Mouse (Mus musculus) urinary bladder, postnatal 25 days (tissue): ENCODE results near the gene Zbed3.

ENCODE experiments used
- DNase-seq: peaks from one replicate; pipeline ENCODE4 v3.0.0; 2022; ENCODE audit warnings: low spot score

Zbed3 gene

GRCm38 (mm10) chr13:95323400-95323799 is at the start of gene Zbed3:
Gene Zbed3 (plus strand): TSS chr13:95323612.
- DNase-seq, result no peak

DNA sequence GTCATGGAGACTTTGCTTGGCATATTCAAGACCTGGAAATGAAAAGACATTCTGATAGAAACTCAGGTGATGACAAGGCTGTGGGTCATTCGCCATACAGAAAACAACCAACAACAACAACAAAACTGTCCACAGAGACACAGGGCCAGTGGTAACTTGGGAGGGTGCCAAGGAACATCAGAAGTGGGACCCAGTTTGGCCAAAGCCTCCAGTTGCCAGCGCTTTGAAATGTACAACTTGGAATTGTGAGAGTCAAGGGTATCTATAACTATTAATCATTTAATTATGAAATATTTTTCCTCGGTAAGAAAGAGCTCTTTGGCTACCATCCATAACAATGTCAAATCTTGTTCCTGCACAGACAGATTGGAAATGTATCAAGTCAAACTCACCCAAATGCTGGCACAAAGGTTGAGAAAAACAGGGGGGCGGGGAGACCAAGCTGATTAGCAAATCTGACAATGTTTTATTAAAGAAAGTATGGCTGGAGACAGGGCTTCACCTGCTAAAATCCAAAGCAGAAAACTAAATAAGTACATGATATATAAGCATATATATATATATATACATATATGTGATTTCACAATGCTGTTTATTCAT is 44.9 kb upstream of the Zbed3 start:
- DNase-seq, result no peak

DNA sequence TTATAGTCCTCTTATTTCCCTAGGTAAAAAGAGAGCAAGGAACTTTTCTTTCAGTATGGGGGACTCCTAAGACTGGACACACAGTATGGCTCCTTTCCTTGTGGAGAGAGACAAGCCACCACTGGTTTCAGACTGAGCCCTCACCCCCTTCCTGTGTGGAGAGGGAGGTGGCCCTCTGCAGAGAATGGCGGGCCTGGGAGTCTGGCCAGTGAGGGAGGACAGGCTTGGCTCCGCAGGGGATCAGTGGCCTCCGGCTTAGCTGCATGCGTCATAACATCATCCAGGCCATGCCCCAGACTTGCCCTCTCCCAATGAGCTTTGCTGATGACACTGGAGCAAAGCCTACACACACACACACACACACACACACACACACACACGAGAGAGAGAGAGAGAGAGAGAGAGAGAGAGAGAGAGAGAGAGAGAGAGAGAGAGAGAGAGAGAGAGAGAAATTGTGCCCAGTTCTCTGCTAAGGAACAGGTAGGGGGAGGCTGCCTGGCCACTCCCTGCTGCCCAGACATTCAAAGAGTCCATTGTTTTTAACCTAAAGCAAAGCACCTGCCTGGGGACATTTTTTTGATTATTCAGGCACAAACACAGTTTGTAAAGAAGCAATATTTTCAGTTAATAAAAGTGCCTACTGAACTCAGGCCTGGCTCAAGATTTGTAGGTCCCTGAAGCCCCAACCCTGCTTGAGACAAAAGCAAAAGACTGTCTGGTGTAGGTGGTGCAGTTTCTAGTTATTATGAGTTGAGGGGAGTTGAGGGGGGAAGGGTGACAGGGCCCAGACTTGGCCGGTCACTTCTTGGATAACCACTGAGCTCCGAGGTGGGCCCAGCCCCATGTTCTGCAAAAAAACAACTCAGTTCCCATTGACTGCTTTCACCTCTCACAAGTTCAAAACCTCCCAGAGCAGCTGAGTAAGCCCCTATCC is 41.4 kb upstream of the Zbed3 start:
- no peak for DNase-seq

- DNase-seq, result peak; percentile 34
Measured at GRCm38 (mm10) chr13:95286989-95287388, 36.4 kb upstream of the Zbed3 start.

DNA sequence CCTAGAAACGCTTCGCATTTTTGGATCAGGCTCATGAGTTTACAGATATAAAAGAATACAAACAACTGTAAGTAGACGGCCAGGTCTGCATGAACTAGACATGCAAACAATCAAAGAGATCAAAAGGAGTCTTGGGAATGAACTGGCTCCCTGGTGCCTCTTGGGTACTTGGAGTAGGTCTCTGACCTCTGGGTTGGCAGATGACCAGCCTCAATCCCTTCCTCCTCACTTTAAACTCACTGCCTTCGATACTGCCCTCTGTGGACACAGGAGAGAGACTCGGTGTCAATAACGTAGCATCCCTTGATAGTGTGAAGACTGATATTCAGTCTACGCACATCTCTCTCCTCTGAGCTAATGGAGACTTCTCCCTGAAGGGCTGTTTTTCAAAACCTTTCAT is 35.4 kb upstream of the Zbed3 start:
- no peak for DNase-seq

- DNase-seq, result no peak
Measured at GRCm38 (mm10) chr13:95291983-95292382, 31.4 kb upstream of the Zbed3 start.

- DNase-seq, result no peak
Measured at GRCm38 (mm10) chr13:95299956-95300355, 23.5 kb upstream of the Zbed3 start.

DNA sequence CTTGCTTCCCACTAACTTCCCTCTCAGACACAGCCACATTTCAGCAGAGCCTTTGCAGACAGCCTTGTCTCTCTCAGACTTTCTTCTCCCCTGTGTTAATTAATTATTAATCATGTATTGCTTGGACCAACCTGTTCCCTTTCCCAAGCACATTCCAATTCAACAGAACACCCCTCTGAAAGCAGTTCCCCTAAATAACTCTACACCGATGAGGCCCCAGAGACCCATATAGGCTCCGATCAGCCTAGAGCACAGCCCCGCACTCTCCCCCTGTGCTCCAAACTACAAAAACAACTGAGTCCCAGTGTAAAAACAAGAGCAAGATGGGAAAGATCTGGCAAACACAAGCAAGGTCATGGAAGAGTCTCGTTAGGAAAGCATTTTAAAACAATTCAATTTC is 16.8 kb upstream of the Zbed3 start:
- no peak for DNase-seq

GRCm38 (mm10) chr13:95307100-95307655 is 16.2 kb upstream of the Zbed3 start:
- no peak for DNase-seq

GRCm38 (mm10) chr13:95312016-95312415 is 11.4 kb upstream of the Zbed3 start:
- DNase-seq, result no peak

- no peak for DNase-seq
Measured at GRCm38 (mm10) chr13:95319153-95319552, 4.3 kb upstream of the Zbed3 start.

DNA sequence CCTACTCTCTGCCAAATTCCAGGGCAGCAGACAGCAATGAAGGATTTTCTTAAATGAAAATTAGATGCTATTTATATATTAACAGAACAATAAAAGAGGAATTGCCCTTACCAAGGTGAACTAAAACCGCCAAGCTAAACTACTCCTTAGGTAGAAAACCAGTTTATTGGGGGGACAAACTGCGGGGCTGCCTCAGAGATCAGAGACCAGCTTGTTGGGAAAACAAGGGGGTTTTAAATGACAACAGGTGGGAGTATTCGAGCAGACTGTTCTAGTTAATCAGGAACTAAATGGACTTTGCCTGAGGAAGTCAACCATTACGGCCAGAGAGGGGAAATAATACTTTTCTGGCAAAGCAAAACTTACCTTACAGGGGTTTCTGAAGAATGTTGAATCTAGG is 3.0 kb upstream of the Zbed3 start:
- DNase-seq, result no peak

DNA sequence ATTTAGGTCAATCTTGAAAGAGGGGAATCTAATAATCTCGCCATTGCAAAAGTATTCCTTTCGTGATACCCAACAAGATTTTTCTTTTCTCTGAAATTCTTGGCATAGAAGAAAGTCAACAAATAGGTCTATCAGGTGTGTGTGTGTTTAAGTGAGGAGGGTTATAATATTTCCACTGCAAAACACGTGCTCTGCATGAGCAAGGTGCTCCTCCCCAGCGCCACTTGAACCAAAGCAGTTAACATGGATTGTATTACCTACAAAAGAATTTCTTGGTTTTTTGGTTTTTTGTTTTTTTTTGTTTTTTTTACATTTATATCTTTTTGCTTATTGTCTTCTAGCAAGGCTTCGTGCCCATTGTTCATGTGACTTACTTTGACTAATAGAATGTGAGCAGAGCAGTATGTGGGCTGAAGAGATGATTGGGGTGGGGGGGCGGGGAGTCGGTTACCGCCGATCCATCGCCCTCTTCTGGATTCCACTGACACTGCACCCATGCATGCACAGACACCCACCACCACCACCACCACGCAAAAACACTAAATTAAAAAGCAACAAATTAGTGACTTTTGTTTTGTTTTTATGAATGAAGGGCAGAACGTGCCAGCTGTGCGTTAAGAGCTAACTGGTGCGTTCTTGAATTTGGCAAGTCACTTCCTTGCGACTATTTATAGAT is 676 bp downstream of the Zbed3 start:
- peak; percentile 43 for DNase-seq

GRCm38 (mm10) chr13:95324626-95325079 is 1.2 kb downstream of the Zbed3 start:
- peak; percentile 10 for DNase-seq

DNA sequence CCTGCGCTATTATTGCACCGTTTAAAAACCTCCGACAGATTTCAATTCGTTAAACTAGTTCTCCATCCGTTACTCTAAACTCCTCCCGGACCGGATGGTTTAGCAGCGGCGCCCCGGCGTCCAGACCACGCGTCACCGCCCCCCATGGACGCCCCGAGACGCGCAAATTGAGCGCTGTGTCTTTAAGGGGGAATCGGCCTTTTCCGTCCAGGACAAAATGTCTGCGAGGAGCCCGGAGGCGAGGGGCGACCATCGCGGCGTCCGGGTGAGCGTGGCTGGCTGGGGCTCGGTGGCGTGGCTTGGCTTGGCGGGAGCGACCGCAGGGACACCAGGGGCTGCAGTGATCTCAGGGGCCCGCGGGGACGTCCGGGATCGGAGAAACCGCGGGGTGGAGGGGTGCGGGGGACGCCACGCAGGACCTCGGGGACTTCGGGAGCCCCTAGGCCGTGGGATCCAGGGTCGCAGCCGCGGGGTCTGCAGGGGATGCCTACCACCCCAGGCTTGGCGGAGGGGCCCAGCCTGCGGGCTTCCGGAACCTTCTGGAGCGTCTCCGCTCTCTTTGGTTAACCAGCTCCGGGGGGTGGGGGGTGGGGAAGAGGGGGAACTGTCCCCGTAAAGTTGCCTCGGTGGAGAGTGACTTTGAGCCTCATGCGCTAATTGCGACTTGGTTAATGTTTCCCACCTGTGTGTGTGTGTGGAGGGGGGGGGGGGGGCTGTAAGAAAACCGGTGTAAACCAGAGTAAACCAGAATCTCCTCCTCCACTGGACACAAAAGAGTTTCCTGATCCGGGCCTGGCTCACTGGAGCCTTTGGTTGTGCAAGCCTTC is 1.9 kb downstream of the Zbed3 start:
- peak; percentile 65 for DNase-seq

DNA sequence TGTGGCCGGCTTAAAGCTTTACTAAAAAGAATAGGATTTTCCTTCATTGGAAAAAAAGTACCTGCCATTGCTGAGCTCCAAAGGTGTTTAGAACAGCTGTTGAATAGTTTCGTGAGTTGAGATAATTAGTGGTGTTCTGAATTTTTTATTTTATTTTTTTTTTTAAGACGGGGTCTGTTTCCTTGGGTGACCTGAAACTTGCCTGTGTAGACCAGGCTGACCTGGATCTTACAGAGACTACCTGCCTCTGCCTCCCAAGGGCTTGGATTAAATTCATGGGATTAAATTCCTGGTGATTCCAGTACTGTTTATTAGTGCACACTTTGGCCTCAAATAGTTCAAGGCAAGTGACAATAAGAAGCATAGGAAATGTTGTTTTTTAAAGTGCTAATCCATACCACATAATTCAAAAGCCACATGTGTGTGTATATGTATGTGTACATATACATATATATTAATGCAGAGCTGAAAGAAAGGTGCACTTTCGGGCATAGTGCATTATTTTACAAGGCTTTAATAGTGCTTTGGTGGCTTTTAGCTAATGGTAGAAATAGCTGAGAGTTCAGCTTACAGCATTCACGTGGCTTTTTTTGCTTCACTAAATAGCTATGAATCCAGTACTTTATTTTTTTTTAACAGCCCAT is 2.6 kb downstream of the Zbed3 start:
- DNase-seq, result no peak

- DNase-seq, result no peak
Measured at GRCm38 (mm10) chr13:95326611-95327344, 3.4 kb downstream of the Zbed3 start.

GRCm38 (mm10) chr13:95327345-95327741 is 3.9 kb downstream of the Zbed3 start:
- DNase-seq, result no peak

GRCm38 (mm10) chr13:95328767-95329166 is 5.4 kb downstream of the Zbed3 start:
- DNase-seq, result no peak

DNA sequence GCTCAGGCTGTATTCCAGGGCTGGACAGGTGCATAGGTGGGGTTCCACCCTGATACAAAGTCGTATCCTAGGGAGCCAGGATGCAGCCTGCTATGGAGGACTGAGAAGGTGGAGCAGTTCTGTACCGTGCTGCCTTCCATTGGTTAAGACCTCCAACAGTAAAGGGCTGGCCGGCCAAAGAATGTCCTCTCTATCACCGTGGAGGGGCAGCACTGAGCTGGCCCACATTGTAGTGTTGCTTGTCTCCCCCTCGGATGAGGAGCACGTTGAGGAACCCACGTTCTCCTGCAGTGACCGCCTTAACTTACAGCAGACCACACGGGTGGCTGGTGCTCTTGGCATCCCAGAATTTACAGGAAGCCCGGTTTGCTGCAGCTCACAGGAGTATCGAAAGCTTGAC is 7.1 kb downstream of the Zbed3 start:
- no peak for DNase-seq
